Mouse (Mus musculus) embryo, embryonic 10 days (tissue): ENCODE results near the gene Grin2d.
A peak's percentile ranks its signal among the peaks of the same experiment; 100 is the strongest.

Experiments used
- DNase-seq: peaks from one replicate; pipeline ENCODE4 v3.0.0-alpha.2; 2015; ENCODE audit warnings: low spot score

The Grin2d gene

GRCm38 (mm10) chr7:45805941-45806340, 72.2 kb downstream of the Grin2d start:
- no peak for DNase-seq

GRCm38 (mm10) chr7:45802551-45802950, 75.6 kb downstream of the Grin2d start:
- DNase-seq, result no peak

- peak; percentile 95 for DNase-seq
These were observed 76.8 kb downstream of the Grin2d start for GRCm38 (mm10) chr7:45801348-45801747.

- DNase-seq, result peak; percentile 59
These were observed 77.5 kb downstream of the Grin2d start for GRCm38 (mm10) chr7:45800546-45801204.

- DNase-seq, result no peak
These were observed 78.2 kb downstream of the Grin2d start for GRCm38 (mm10) chr7:45800001-45800400.

- DNase-seq, result no peak
These were observed 79.2 kb downstream of the Grin2d start for GRCm38 (mm10) chr7:45798931-45799330.

GRCm38 (mm10) chr7:45798511-45798836, 79.7 kb downstream of the Grin2d start:
- no peak for DNase-seq

GRCm38 (mm10) chr7:45797661-45798510, 80.3 kb downstream of the Grin2d start:
- DNase-seq, result no peak

- no peak for DNase-seq
These were observed 81.2 kb downstream of the Grin2d start for GRCm38 (mm10) chr7:45796950-45797349.

GRCm38 (mm10) chr7:45794971-45795370, 83.2 kb downstream of the Grin2d start:
- DNase-seq, result no peak

GRCm38 (mm10) chr7:45793969-45794585, 84.1 kb downstream of the Grin2d start:
- DNase-seq, result no peak

- no peak for DNase-seq
These were observed 84.9 kb downstream of the Grin2d start for GRCm38 (mm10) chr7:45793240-45793639.

GRCm38 (mm10) chr7:45791756-45792490, 86.3 kb downstream of the Grin2d start:
- no peak for DNase-seq

GRCm38 (mm10) chr7:45790721-45791120, 87.5 kb downstream of the Grin2d start:
- no peak for DNase-seq

GRCm38 (mm10) chr7:45787642-45788041, 90.5 kb downstream of the Grin2d start:
- no peak for DNase-seq

- DNase-seq, result peak; percentile 89
These were observed 91.3 kb downstream of the Grin2d start for GRCm38 (mm10) chr7:45786661-45787413.

GRCm38 (mm10) chr7:45786136-45786578, 92.0 kb downstream of the Grin2d start:
- DNase-seq, result peak; percentile 95

- peak; percentile 48 for DNase-seq
These were observed 92.6 kb downstream of the Grin2d start for GRCm38 (mm10) chr7:45785388-45786135.

GRCm38 (mm10) chr7:45784524-45785372, 93.4 kb downstream of the Grin2d start, which contains the start of gene Sult2b1:
TSS of gene Sult2b1 (minus strand) at chr7:45784669.
- DNase-seq, result peak; percentile 96
